Mouse (Mus musculus) liver, embryonic 15.5 days (tissue): ENCODE results near the gene Col1a1. TPM values are rescaled to one million over a fixed set of nuclear protein-coding genes. Genes with fewer than 3 reads are reported as not detected.
"Not testable (repeated sequence)": the region's sequence is repeated elsewhere in the genome, so short reads cannot be mapped to it uniquely, and the experiment has no call there.

ENCODE experiments used
- ATAC-seq: fragments of 200-750 bp; cut with Nextera tagmentation; 2 replicates; pipeline ENCODE4 v1.8.0; 2017; ENCODE audit warnings: moderate number of reproducible peaks, mild to moderate bottlenecking, moderate library complexity; ENCODE audit not compliant: insufficient read depth
- H3K27ac ChIP-seq: fragments of 300-500 bp; sonication (generic); replicated peaks from 2 replicates; pipeline ENCODE4 v1.5.1; 2015; ENCODE audit warnings: mild to moderate bottlenecking, inconsistent platforms
- H3K27me3 ChIP-seq: fragments of 300-500 bp; sonication (generic); 2 replicates; pipeline ENCODE4 v1.6.1; 2015; ENCODE audit warnings: mild to moderate bottlenecking, inconsistent platforms
- H3K36me3 ChIP-seq: fragments of 300-500 bp; sonication (generic); replicated peaks from 2 replicates; pipeline ENCODE4 v1.6.1; 2015; ENCODE audit warnings: moderate library complexity, mild to moderate bottlenecking, inconsistent platforms
- H3K4me1 ChIP-seq: fragments of 300-500 bp; sonication (generic); replicated peaks from 2 replicates; pipeline ENCODE4 v1.6.1; 2015; ENCODE audit warnings: inconsistent platforms
- H3K4me2 ChIP-seq: fragments of 300-500 bp; sonication (generic); 2 replicates; pipeline ENCODE4 v1.6.1; 2015; ENCODE audit warnings: moderate library complexity, mild to moderate bottlenecking, inconsistent platforms
- H3K4me3 ChIP-seq: fragments of 300-500 bp; sonication (generic); replicated peaks from 2 replicates; pipeline ENCODE4 v1.5.1; 2015; ENCODE audit warnings: mild to moderate bottlenecking, inconsistent platforms
- H3K9ac ChIP-seq: fragments of 300-500 bp; sonication (generic); 2 replicates; pipeline ENCODE4 v1.6.1; 2015; ENCODE audit warnings: moderate library complexity, mild to moderate bottlenecking, inconsistent platforms
- H3K9me3 ChIP-seq: fragments of 300-500 bp; sonication (generic); replicated peaks from 2 replicates; pipeline ENCODE4 v1.6.1; 2016; ENCODE audit warnings: inconsistent platforms
- WGBS: fragments of 180-500 bp; shearing (Covaris S2); methylation state at CpG from one replicate; pipeline ENCODE4 v1.1.7; 2015; ENCODE audit warnings: mixed read lengths; ENCODE audit not compliant: insufficient replicate concordance; 5-methylcytosine and 5-hydroxymethylcytosine counted together
- polyA plus RNA-seq: library from polyadenylated mRNA; unstranded; fragments of >200 nt; fragmentation: Nextera tagmentation; extraction: Ambion mirVana; gene quantifications from 2 replicates; pipeline ENCODE4 v1.2.1, GENCODE M21; 2015

Gene Col1a1
- polyA plus RNA-seq, 1 experiment from 2014 or later, result 76.5 TPM

GRCm38 (mm10) chr11:94958065-94958858 lies 22.2 kb downstream of the Col1a1 start:
- H3K27me3 ChIP-seq, result peaks cover 32% of the 10 kb centered on the region
- peak; percentile 42; the same call in 1 of the 2 replicates for ATAC-seq
- H3K9ac ChIP-seq, result no peak overlapping the region
- H3K27ac ChIP-seq, result no peak overlapping the region
- H3K4me3 ChIP-seq, result no peak overlapping the region
- no peaks in the 10 kb centered on the region for H3K4me1 ChIP-seq
- WGBS, result 8% methylated on average over 8 of the region's 8 CpGs
- no peaks in the 10 kb centered on the region for H3K36me3 ChIP-seq
- H3K4me2 ChIP-seq, result no peak overlapping the region
- H3K9me3 ChIP-seq, result no peaks in the 10 kb centered on the region

DNA sequence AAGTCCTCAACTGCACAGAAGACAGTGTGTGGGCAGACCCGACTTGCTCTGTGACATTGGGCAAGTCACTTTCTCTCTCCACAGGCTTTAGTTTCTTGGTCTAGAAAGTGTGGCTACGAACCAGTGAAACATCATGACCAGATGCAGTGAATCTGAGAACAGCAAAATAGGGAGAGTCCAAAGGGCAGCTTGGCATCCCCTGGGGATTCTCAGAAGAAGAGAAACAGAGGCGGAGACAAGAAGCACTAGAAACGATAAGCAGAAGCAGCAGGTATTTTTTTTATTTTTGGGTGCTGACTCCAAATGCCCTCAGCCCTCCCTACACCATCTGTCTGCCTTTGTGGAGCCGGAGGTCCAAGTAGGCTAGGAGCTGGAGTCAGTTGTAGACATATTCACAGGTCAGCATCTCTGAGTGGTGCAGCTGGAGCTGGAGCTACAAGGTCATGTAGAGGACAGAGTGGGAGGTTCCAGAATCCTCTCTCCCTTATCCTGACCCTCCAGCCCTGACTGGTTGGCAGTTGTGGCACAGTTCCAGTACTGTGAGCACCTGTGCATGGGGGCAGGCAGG lies 26.6 kb downstream of the Col1a1 start:
- H3K9me3 ChIP-seq, result no peaks in the 10 kb centered on the region
- H3K27ac ChIP-seq, result no peak overlapping the region
- H3K4me1 ChIP-seq, result no peaks in the 10 kb centered on the region
- peaks cover 17% of the 10 kb centered on the region; the same call in 1 of the 2 replicates for H3K27me3 ChIP-seq
- no peak for ATAC-seq
- no peaks in the 10 kb centered on the region for H3K36me3 ChIP-seq
- H3K4me2 ChIP-seq, result no peak overlapping the region
- no peak overlapping the region for H3K4me3 ChIP-seq
- no peak overlapping the region for H3K9ac ChIP-seq
- 54% methylated on average over 5 of the region's 5 CpGs for WGBS

DNA sequence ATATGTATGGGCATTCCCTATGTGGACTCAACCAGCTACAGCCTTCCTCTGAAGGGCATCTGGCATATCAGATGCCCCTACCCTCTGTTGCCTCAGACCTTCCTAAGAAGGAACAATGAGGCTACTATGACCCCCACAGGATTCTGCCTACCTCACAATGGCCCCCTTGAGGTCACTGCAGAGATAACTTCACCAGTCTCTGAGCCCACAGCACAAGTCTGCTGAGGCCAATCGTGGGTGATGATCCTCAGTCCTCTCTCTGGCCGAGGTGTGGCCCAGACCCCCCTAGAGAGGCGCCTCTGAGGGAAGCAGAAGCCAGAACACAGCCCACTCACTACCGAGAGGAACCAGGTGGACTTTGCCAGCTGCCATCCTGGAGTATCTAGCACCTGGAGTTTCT lies 31.4 kb downstream of the Col1a1 start, which contains the start of gene Hils1:
Gene Hils1, plus strand, starts transcription at position 175 of the 400 bp plus-strand sequence.
- H3K9me3 ChIP-seq, result no peaks in the 10 kb centered on the region

GRCm38 (mm10) chr11:94968187-94968586 lies 32.2 kb downstream of the Col1a1 start:
- peaks cover 38% of the 10 kb centered on the region for H3K27me3 ChIP-seq
- no peak overlapping the region for H3K9ac ChIP-seq
- H3K36me3 ChIP-seq, result no peaks in the 10 kb centered on the region
- no peaks in the 10 kb centered on the region for H3K4me1 ChIP-seq
- no peaks in the 10 kb centered on the region for H3K9me3 ChIP-seq
- WGBS, result 59% methylated on average over 7 of the region's 7 CpGs
- ATAC-seq, result no peak
- no peak overlapping the region for H3K27ac ChIP-seq
- no peak overlapping the region for H3K4me3 ChIP-seq
- H3K4me2 ChIP-seq, result no peak overlapping the region

More for the DNA sequence above, 31.4 kb downstream of the Col1a1 start, which contains the start of gene Hils1:
- no peak within 1 kb of the TSS for H3K9ac ChIP-seq
- no peaks in the 10 kb centered on the region for H3K4me1 ChIP-seq
- no peaks in the 10 kb centered on the region for H3K36me3 ChIP-seq
- no peak within 1 kb of the TSS for H3K27ac ChIP-seq
- H3K27me3 ChIP-seq, result peaks cover 42% of the 10 kb centered on the region
- H3K4me3 ChIP-seq, result no peak within 1 kb of the TSS
- H3K4me2 ChIP-seq, result no peak within 1 kb of the TSS
- ATAC-seq, result no peak
- WGBS, result 23% methylated on average over 4 of the region's 4 CpGs

DNA sequence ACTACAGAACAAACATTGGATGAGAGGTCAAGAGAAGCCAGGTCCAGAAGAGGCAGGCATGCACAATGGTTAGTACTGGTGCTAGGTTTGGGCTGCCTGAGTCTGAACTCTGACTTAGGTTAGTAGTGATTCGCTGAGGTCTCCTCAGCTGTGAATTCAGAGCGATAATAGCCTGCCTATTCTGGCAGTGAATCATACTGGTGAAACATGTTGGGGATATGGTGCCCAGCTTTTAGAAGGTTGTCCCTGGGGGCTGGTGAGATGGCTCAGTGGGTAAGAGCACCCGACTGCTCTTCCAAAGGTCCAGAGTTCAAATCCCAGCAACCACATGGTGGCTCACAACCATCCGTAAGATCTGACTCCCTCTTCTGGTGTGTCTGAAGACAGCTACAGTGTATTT lies 33.7 kb downstream of the Col1a1 start:
- H3K9me3 ChIP-seq, H3K9ac ChIP-seq, H3K27ac ChIP-seq, H3K36me3 ChIP-seq, H3K4me1 ChIP-seq, H3K4me3 ChIP-seq, H3K4me2 ChIP-seq, ATAC-seq: not testable (repeated sequence)
- peaks cover 36% of the 10 kb centered on the region for H3K27me3 ChIP-seq
- 75% methylated on average over 4 of the region's 4 CpGs for WGBS

DNA sequence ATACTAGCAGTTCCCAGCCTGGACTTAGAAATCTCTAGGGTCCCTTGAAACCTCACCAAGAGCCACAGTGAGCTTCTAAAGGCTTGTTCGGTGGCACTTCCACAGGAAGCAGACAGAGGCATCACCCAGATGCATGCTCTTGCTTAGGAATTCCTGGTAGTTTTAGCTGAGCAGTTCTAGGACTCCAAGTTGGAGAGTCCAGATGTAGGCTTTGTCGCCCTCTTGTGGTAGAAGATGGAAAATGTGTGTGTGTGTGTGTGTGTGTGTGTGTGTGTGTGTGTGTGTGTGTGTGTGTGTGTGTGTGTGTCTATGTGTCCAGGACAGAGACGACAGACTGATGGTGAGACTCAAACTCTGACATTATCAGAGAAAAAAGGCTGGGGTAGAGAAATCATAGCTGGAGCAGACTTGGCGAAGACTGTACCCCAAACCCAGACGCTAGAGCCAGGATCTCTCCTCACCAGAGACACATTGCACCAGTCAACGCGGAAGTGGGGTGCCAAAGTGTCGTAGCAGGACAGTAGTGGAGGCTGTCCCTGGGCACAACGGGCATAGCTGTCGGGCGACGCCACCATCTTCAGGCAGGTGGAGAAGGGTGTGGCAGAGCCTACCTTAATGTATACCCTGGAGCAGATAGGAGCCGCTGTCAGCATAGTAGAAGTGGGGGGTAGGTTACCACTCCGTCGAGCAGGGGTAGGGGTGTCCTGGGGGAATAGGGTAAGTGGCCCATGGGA lies 34.4 kb downstream of the Col1a1 start:
- no peak for ATAC-seq
- H3K27me3 ChIP-seq, result peaks cover 36% of the 10 kb centered on the region

GRCm38 (mm10) chr11:94971895-94972615 lies 36.0 kb downstream of the Col1a1 start:
- Histone ChIP-seq H3K4me1 (no peaks in the 10 kb centered on the region), H3K9ac (no peak overlapping the region), H3K9me3 (no peaks in the 10 kb centered on the region), H3K27ac (no peak overlapping the region), H3K36me3 (no peaks in the 10 kb centered on the region), H3K27me3 (peaks cover 32% of the 10 kb centered on the region), H3K4me2 (no peak overlapping the region), H3K4me3 (no peak overlapping the region)
- WGBS, result 55% methylated on average over 16 of the region's 16 CpGs
- no peak for ATAC-seq

More for the DNA sequence above, 34.4 kb downstream of the Col1a1 start:
- Histone ChIP-seq H3K4me2 (no peak overlapping the region), H3K36me3 (no peaks in the 10 kb centered on the region), H3K27ac (no peak overlapping the region), H3K4me1 (no peaks in the 10 kb centered on the region), H3K9ac (no peak overlapping the region), H3K4me3 (no peak overlapping the region), H3K9me3 (no peaks in the 10 kb centered on the region)
- 47% methylated on average over 15 of the region's 15 CpGs for WGBS

GRCm38 (mm10) chr11:94972887-94973286 lies 36.9 kb downstream of the Col1a1 start:
- Histone ChIP-seq H3K27me3 (peaks cover 29% of the 10 kb centered on the region), H3K4me1 (no peaks in the 10 kb centered on the region), H3K9me3 (no peaks in the 10 kb centered on the region), H3K36me3 (no peaks in the 10 kb centered on the region), H3K27ac (no peak overlapping the region), H3K4me2 (no peak overlapping the region), H3K4me3 (no peak overlapping the region), H3K9ac (no peak overlapping the region)
- no peak for ATAC-seq
- WGBS, result 50% methylated on average over 5 of the region's 5 CpGs

DNA sequence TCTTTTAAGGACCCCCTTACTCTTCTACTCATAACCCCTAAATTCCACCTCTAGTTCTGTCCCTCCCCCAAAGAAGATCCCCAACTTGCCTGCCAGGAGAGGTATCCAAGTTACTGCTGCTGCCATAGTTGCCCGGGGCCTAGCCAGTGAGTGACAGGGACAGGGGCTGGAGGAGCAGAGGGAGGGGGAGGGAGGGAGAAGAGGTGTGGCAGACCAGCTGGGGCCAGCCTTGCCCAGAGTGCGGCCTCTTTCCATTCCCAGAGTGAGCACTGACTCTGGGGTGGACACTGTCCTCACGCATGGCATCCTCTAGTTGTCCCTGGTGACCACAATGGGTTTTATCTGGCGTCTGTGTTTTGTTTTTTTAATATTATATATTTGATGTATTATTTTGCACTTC lies 37.3 kb downstream of the Col1a1 start:
- Histone ChIP-seq H3K9me3 (no peaks in the 10 kb centered on the region), H3K27me3 (peaks cover 25% of the 10 kb centered on the region), H3K4me2 (no peak overlapping the region), H3K4me3 (no peak overlapping the region), H3K4me1 (peaks cover 2% of the 10 kb centered on the region; the same call in 1 of the 2 replicates), H3K9ac (no peak overlapping the region), H3K36me3 (no peaks in the 10 kb centered on the region), H3K27ac (no peak overlapping the region)
- ATAC-seq, result no peak
- WGBS, result 60% methylated on average over 4 of the region's 4 CpGs

- Histone ChIP-seq H3K9me3 (no peaks in the 10 kb centered on the region), H3K9ac (no peak overlapping the region), H3K27ac (no peak overlapping the region), H3K27me3 (peaks cover 12% of the 10 kb centered on the region), H3K4me1 (peaks cover 18% of the 10 kb centered on the region), H3K36me3 (no peaks in the 10 kb centered on the region), H3K4me2 (no peak overlapping the region), H3K4me3 (no peak overlapping the region)
- WGBS, result 71% methylated on average over 2 of the region's 2 CpGs
- ATAC-seq, result no peak
Measured at GRCm38 (mm10) chr11:94974951-94975350, 38.9 kb downstream of the Col1a1 start.
